Mouse (Mus musculus): Measurements from ENCODE around the gene Myh3.

The Myh3 gene

DNA sequence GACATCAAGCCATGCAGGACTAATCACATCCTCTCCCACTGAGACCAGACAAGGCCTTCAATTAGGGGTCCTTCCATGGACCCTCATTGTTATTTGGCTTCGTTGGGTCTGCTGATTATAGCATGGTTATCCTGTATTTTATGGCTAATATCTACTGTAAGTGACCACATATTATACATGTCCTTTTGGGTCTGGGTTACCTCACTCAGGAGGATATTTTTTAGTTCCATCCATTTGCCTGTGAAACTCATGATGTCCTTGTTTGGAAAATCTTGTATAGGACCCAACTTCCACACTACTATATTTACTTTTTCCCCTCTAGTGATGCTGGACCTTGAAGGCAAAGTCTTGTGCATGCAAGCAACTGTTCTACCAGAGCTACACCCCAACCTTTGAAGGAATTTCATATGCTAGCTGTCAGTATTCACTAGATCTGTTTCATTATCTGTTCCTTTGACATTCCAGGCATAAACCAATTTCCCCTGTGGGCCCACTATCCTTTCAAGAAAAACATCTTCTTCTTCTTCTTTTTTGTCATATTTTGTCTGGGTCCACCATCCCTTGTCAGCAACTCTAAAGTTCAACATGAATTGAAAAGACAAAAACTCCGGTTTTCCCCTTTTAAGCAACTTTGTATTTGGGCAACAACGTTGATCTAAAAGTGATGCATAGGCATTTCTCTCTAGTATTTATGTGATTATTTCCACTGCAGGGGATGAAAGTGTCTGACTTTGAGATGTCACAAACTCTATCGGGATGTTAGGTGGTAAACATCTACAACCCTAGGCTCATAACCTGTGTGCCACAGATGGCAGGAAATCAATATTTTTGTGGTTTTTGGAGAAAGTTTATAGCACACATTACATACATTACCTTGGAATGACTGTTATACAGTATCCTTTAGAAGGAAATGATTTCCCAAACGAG lies 67.6 kb downstream of the Myh3 start:
- no peak for DNase-seq

DNA sequence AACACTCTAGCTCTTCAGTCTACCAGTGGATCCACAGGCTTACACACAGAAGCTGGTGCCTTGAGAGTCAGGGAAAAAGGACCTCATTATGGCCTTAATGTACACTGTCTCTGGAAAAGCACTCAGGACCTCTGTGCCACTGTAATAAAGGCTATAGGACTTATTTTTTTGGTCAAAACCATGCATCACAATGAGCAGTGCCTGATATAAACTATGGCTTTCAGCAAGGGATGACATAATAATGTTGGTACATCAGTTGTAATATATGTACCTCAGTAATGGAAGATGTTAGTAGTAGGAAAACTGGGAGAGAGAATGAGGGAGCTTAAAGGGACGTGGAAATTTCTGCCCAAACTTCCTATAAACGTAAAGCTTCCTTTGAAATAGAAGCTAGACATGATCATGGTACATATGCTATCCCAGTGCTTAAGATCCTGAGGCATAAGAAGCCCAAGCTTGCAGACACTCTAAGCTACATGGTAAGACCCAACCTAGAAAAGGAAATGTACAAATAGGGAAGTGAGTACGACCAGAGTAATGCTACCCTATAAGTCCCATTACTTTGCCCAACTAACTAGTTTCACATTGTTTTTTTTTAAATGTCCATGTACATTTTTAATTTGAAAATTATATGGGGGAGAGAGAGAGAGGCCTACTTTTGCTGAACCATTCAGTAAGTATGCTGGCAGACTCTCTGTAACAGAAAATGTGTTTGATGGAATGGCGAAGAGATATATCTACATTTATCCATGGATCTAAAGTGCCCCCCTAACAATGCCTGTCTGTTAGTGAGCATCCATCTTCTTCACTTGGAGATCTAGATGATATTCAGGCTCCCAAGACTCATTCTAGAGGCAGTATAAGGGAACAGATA lies 68.5 kb downstream of the Myh3 start:
- no peak for DNase-seq

DNA sequence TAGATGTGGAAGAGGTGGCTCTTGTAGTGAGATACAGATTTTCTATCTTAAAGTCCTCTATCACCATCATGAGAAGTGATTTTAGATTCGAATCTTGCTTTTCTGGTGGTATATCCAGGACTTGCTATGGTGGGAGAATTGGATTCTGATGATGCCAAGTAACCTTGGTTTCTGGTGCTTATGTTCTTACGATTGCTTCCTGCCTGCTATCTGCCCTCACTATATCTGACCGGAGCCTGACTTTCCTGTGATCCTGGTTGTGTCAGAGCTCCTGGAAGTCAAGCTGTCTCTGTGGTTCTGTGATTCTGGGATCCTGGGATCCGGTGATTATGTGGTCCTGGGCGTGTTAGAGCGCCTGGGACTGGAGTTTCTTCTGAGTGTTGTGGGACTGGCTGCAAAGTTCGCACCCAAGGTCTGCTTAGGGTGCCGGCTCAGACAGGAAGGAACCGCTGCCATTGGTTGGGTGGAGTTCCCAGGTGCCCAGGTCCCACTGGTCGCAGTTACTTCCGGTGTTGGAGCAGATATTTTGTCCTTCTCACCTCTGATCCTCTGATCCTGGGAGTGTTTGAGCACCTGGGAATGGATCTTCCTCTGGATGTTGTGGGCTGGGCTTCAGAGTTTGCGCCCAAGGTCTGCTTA lies 69.3 kb downstream of the Myh3 start:
- no peak for DNase-seq

DNA sequence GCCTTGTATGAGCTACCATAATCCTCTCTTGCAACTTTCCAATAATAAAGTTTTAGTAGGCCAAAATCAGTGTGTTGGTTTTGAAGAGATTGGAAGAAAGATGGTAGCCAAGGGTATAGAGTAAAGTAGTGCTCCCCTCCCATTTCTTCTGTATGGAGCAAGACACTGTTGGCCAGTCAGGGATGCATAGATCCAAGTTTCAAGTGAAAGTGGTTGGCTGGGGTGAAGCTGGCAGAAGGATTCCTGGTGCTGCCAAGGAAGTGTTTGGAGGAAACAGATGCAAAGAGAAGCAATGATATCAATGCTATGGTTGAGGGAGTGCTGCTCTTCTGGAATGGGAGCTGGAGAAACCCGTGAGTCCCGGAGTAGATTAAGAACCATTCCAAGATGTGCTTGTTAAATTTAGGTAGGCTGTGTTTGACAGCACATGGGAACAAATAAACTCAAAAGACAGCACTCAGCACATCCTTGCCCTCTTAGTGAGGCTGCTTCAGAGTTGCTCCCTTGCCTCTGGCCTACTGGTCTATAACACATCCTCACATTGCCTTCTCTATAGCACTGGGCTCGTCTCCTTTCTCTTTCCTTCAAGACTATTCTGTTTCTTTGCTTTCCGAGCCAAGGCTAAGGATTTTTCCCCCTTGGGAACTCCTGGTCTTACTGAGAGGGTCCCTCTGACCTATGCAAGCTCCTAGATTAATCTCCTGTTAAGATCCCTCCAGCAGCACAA lies 70.3 kb downstream of the Myh3 start:
- no peak for DNase-seq

DNA sequence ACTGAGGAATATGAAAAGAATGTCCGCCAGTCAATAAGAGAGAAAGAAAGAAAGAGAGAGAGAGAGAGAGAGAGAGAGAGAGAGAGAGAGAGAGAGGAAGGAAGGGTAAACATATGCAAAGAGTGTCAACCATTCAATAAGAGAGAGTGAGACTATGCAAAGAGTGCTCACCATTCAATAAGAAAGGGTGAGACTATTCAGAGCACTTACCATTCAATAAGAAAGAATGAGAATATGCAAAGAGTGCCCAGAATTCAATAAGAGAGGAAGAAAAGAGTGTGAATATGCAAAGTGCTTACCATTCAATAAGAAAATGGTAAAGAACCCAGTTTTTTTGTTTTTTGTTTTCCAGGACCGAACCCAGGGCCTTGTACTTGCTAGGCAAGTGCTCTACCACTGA lies 72.1 kb downstream of the Myh3 start:
- no peak for DNase-seq

DNA sequence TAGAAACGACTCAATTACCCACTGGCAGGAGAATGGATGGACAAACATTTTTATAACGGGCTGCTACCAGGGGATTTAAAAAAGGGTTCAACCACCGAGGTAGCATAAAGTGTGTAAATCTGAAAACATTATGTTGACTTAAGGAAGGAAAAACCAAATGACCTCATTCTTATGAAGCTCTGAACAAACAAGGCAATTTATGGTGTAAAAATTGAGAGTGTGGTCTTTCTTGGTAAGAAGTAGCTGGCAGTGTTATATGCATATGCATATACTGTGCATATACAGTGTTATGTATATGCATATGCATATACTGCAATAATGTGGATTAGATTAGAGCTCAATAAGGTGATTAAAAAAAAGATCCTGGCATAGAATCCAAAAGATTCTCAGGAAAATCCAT lies 73.1 kb downstream of the Myh3 start:
- no peak for DNase-seq

All from cerebellum, adult 11-12 months (tissue).